Mouse (Mus musculus): ENCODE measurements at regions not wholly inside any gene's neighbourhood (a gene's known extent, or its start where the extent isn't known, plus 50 kb on each side); places are given as distances from the start of the nearest gene placed in this dataset.
"Not testable (repeated sequence)": the region's sequence is repeated elsewhere in the genome, so short reads cannot be mapped to it uniquely, and the experiment has no call there.

DNA sequence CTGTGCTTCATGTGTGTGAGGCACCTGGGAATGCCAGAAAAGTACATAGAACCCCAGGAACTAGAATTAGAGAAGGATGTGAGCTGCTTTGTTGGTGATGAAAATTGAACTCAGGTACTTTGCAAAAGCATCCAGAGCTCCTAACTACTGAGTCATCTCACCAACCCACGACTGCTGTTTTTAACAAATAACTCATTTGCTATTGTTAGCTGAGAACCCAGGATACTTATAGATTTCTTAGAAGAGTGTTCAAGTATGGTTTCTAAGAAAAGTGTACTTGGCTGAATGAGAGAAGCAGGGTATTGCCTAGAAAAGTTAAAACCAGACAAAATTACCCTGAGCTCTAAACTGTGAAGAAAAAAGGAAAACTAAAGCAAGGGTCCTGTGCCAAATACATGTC lies 335.8 kb downstream of the Tm4sf1 start:
- no peak for DNase-seq (ENCODE audit: extremely low spot score in 1 of 2, low spot score in 2 of 2)
- Histone ChIP-seq H3K27ac (peak overlapping the region; percentile 24; the same call in 1 of the 2 replicates), H3K4me3 (no peak overlapping the region)
- no peak for TF ChIP-seq CTCF (IDR thresholded peaks at IDR 0.05)
- intact Hi-C loops (cut with DNase I): loop anchor here (5.0 kb wide), 1 partner anchor 179 kb away; no protein-coding TSS in a partner anchor

DNA sequence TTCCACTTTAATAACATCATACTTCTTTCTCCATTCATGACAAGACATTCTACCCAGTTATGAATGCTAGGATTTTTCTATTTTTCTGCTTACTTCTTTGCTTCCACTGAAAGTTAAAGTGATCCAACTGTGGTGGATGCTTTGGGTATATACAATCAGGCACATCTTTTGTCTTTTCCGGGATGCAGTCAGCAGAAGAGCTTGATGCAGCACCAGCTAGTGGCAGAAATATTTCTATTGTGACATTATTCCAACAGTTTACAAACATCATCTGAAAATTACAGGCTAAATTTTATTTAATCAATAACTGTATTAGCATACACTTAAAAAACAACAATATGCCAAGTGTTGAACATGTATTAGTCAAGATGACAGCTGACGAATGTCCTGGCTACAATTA lies 336.3 kb downstream of the Tm4sf1 start:
- intact Hi-C loops (cut with DNase I): loop anchor here (5.0 kb wide), 1 partner anchor 178 kb away; no protein-coding TSS in a partner anchor
- TF ChIP-seq CTCF (IDR thresholded peaks at IDR 0.05): peak; percentile 12; the same call in 1 of the 2 replicates
- no peak for DNase-seq (ENCODE audit: extremely low spot score in 1 of 2, low spot score in 2 of 2)
- no peak overlapping the region for H3K4me3 ChIP-seq
- peak overlapping the region; percentile 89; the same call in 1 of the 2 replicates for H3K27ac ChIP-seq

DNA sequence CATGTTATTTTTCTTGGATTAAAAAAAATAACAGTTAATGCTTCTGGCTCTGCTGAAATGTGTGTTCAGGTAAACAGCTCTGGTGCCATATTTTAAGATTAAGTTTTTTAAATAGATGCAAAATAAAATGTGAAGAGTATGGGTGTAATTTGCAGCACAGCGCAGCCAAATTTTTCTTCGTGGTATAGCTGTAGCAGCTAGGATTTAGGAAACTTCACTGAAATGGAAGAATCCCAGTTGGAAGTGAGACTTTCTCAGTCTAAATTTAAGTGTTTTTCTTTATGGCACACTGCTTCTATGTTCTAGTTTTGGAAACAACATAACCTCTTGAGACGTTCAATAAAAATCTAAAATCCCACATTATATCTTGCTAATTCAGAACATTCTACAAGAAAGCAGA lies 337.6 kb downstream of the Tm4sf1 start:
- intact Hi-C loops (cut with DNase I): no loop called here
- no peak overlapping the region for H3K4me3 ChIP-seq
- no peak for TF ChIP-seq CTCF (IDR thresholded peaks at IDR 0.05)
- peak overlapping the region; percentile 89 for H3K27ac ChIP-seq
- DNase-seq (ENCODE audit: extremely low spot score in 1 of 2, low spot score in 2 of 2): no peak

- Histone ChIP-seq H3K27ac (peak overlapping the region; percentile 89), H3K4me3 (no peak overlapping the region)
- peak; percentile 14 to 42 for DNase-seq (ENCODE audit: extremely low spot score in 1 of 2, low spot score in 2 of 2)
- no peak for TF ChIP-seq CTCF (IDR thresholded peaks at IDR 0.05)
- intact Hi-C loops (cut with DNase I): loop anchor here (2.0 kb wide), 1 partner anchor 140 kb away; no protein-coding TSS in a partner anchor
Observed at GRCm38 (mm10) chr3:56963251-56963650, 338.5 kb downstream of the Tm4sf1 start.

DNA sequence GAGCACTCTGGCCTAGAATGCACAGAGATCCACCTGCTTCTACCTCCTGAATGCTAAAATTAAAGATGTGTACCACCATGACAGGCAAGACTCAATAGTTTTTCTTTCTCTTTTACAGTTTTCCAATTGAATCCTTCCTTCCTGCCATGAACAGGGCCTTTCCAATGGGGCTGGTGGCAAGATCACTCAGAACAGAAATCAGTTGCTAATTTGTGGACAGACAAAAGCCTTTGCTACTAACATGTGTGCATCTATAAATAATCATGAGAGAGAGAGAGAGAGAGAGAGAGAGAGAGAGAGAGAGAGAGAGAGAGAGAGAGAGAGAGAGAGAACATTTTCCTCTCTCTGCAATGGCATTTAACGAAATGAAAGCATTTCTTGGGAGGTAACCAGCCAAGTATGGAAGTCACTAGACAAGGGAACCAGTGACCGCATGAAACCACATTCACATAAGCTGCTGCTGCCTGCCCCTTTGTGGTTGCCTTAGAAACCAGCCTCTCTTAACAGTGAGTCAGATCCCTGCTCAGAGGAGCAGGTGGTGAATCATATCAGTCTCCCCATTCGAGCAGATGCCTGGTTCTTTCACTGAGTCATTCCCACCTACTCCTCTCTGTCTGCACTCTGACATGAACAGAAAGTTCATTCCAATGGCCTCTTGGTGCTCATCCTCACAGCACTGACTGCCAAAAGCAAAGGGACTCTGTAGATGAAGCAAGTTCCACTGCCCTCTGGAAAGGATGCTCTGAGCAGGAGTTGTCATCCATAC lies 339.4 kb downstream of the Tm4sf1 start:
- Histone ChIP-seq H3K27ac (peak overlapping the region; percentile 89), H3K4me3 (no peak overlapping the region)
- intact Hi-C loops (cut with DNase I): loop anchor here (2.0 kb wide), 1 partner anchor 140 kb away; no protein-coding TSS in a partner anchor
- TF ChIP-seq CTCF (IDR thresholded peaks at IDR 0.05): no peak; the same call in 1 of the 2 replicates
- DNase-seq (ENCODE audit: extremely low spot score in 1 of 2, low spot score in 2 of 2): peak; percentile 60 to 69

DNA sequence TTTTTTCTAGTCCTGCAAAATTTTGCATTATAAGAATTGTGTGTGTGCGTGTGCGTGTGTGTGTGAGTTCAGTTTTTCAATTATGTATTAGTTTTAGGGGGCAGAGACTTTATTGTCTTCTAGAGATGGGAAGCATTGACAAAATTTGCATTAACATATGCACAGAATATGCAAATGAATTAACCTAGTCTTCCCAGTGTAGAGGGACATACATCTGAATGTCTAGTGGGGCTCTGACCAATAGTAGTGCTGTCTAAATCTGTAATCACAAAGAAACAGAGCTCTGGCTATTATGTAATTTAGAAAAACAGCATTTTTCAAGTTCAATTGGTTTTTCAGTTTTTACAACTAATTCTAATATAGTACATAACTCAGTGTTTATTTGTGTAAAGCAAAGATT lies 344.8 kb downstream of the Tm4sf1 start:
- no peak for DNase-seq (ENCODE audit: extremely low spot score in 1 of 2, low spot score in 2 of 2)
- Histone ChIP-seq H3K4me3 (no peak overlapping the region), H3K27ac (no peak overlapping the region; the same call in 1 of the 2 replicates)
- TF ChIP-seq CTCF (IDR thresholded peaks at IDR 0.05): no peak
- intact Hi-C loops (cut with DNase I): no loop called here

GRCm38 (mm10) chr3:56955799-56956121 lies 346.0 kb downstream of the Tm4sf1 start:
- Histone ChIP-seq H3K4me3 (no peak overlapping the region), H3K27ac (no peak overlapping the region)
- intact Hi-C loops (cut with DNase I): no loop called here
- TF ChIP-seq CTCF (IDR thresholded peaks at IDR 0.05): no peak
- no peak for DNase-seq (ENCODE audit: extremely low spot score in 1 of 2, low spot score in 2 of 2)

- intact Hi-C loops (cut with DNase I): no loop called here
- Histone ChIP-seq H3K27ac (no peak overlapping the region), H3K4me3 (no peak overlapping the region)
- TF ChIP-seq CTCF (IDR thresholded peaks at IDR 0.05): no peak
- DNase-seq (ENCODE audit: extremely low spot score in 1 of 2, low spot score in 2 of 2): no peak
Observed at GRCm38 (mm10) chr3:56955098-56955798, 346.5 kb downstream of the Tm4sf1 start.

DNA sequence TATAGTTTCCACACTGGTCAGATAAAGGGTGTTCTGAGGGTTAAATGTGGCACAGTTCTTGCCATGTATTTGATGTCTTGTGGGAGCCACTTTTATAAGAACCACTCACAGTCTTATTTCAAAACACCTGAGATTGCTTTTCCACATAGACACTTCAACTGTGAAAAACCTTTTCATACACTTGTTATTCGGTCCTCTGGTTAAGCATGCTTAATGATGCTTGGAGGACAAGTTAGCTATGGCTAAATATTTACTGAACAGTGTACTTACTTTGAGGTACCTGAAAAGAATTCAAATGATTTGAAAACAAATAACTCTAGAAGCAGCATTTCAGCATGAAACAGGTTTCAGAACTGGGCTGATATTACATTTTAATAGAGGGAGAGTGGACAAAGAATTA lies 359.2 kb downstream of the Tm4sf1 start:
- DNase-seq (ENCODE audit: extremely low spot score in 1 of 2, low spot score in 2 of 2); intact Hi-C loops (cut with DNase I); H3K4me3 ChIP-seq; H3K27ac ChIP-seq: not testable (repeated sequence)

DNA sequence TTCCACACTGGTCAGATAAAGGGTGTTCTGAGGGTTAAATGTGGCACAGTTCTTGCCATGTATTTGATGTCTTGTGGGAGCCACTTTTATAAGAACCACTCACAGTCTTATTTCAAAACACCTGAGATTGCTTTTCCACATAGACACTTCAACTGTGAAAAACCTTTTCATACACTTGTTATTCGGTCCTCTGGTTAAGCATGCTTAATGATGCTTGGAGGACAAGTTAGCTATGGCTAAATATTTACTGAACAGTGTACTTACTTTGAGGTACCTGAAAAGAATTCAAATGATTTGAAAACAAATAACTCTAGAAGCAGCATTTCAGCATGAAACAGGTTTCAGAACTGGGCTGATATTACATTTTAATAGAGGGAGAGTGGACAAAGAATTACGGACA lies 372.8 kb downstream of the Tm4sf1 start:
- DNase-seq (ENCODE audit: extremely low spot score in 1 of 2, low spot score in 2 of 2); H3K4me3 ChIP-seq; H3K27ac ChIP-seq; intact Hi-C loops (cut with DNase I): not testable (repeated sequence)

DNA sequence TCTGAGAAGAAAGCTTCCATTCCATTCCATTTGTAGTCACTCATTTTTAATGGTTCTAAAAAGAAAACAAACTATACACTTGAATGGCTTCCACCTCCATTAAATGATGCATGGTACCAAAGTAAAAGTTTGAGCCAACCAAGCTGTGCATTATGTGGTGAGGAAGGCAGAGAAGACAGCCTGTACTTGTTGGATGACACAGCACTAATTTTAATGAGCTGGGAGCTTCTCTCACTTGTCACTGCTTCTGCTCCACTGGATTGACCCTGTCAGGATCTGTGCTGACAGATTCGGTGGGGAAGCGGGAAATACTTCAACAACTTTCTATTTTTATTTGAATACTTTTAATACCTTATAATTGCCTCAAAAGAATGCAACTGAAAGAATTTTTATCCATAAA lies 403.3 kb downstream of the Tm4sf1 start:
- no peak for DNase-seq (ENCODE audit: extremely low spot score in 1 of 2, low spot score in 2 of 2)
- Histone ChIP-seq H3K4me3 (no peak overlapping the region), H3K27ac (no peak overlapping the region)
- no peak for TF ChIP-seq CTCF (IDR thresholded peaks at IDR 0.05)
- intact Hi-C loops (cut with DNase I): no loop called here

GRCm38 (mm10) chr3:56877062-56877461 lies 424.7 kb downstream of the Tm4sf1 start:
- DNase-seq (ENCODE audit: extremely low spot score in 1 of 2, low spot score in 2 of 2): no peak
- H3K4me3 ChIP-seq: no peak overlapping the region
- no peak overlapping the region for H3K27ac ChIP-seq
- intact Hi-C loops (cut with DNase I): no loop called here
- no peak for TF ChIP-seq CTCF (IDR thresholded peaks at IDR 0.05)
